Mouse (Mus musculus) duodenum, adult 2 months (tissue): Measurements from ENCODE around the gene Msi1. TPM values are rescaled to one million over a fixed set of nuclear protein-coding genes. Genes with fewer than 3 reads are reported as not detected.

Source experiments
- polyA plus RNA-seq: library from polyadenylated mRNA; depleted of rRNA; stranded (reverse); fragments of >200 nt; gene quantifications from 2 replicates; pipeline ENCODE4 v1.2.3, GENCODE M21; 2012; ENCODE audit warnings: low replicate concordance; rRNA removed

Msi1 gene
- 10.6 and 14.7 TPM in 2 replicates for polyA plus RNA-seq

DNA sequence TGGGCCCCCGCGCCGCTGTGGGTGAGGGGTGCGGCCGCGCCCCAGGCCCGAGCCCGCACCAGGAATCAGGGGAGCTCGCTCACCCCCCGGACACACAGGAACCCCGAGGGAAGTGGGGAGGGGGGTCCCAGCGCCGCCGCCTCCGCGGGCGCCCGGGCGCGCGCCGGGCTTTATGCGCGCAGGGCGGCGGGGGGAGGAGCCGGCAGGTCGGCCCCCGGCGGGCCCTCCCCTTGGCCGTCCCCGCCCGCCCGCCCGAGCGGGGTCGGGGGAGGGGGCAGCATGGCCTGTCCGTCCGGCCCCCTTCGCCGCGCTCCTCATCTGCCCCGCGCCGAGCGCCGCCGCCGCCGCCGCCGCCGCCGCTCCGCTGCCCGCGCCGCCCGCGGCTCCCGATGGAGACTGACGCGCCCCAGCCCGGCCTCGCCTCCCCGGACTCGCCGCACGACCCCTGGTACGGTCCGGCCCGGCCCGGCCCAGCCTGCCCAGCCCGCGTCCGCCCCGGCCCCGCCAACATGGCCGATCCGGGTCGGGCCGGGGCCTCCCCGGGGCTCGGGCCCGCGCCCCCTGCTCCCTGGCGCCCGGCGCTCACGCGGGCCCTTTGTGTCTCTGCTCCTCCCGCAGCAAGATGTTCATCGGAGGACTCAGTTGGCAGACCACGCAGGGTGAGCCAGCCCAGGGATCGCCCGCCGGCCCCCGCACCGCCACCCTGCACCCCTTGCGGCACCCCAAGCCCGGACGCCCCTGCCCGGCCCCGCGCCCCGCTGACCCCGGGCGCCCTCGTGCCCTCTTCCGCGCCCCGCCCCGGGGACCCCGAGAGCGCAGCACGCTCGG is at the start of gene Msi1:
Gene Msi1, plus strand, starts transcription at position 241 of the 828 bp plus-strand sequence.

DNA sequence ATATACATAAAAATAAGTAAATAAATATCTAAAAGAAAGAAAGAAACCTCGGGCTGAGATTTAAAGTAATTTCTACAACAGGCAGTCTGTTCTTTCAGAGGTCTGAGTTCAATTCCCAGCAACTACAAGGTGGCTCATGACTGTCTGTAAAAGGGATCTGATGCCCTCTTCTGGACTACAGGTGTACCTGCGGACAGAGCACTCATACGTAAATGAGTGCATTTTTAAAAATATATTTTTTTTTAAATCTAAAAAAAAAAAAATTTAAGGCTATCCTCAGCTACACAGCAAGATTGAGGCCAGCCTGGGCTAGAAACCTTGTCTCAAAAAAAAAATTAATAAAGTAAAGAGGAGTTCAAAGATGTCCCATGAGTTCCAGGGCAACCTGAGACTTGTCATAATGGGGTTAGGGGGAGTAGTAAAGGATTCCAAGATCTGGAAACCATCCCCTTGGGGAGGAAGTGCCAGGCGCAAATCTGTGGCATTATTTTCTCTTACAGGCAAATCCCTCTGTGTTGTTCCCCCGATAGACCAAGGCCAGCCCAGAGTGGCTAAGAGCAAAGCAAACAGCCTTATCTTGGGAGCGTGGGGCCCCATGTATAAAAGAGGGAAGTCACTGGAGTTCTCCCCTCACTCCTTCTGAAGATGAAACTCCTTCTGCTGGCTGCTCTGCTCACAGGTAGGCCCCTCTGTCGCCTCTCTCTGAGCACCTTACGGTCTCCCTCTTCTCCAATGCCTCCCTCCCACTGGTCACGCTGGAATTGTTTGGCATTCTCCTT is 36.4 kb downstream of the Msi1 start, which contains the start of gene Pla2g1b:
Gene Pla2g1b, plus strand, starts transcription at position 621 of the 779 bp plus-strand sequence.

DNA sequence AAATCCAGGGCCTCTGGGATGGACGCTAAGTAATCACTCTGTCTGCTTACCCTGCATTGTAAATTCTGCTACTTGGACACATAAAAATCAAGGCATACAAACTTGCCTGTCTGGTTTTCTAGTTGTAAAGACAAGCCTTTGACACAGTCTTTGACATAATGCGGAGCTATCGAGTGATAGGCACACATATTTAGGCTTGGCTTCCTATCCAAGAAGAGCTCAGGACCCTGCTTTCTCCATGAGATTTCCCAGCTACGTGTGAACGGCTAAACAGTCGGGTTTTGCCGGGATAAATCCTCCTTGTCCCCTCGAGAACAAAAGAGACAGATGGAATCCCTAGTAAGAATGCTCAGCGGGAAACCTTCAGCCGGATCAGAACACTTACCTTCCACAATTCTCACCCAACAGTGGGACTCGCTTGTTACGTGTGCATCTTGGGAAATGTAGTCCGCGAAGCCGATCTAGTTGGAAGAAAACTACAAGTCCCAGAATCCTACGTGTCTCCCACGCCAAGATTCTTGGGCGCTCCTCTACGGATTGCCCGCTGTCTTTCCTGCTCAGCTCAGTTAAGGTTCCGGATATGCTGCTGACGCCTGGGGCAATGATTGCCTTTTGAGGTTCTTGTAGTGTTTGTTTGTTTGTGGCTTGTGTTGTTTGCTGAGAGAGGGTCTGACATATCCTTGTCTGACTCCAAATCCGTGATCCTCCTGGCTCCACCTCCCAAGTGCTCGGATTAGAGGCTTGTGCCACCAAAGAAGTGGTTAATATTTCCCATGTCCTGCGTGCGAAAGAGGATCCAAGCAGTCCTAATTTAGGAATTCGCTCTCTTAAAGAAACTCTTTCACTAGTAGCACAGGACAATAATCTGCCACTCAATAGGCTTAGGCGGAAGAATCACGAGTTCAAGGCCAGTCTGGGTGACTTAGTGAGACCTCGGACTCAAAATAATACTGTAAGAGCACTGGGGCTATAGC is 54.8 kb downstream of the Msi1 start, which contains the start of gene Sirt4:
Gene Sirt4, minus strand, starts transcription at position 779 of the 974 bp plus-strand sequence.

Other genes with a start within 250 kb of the Msi1 start
- gene Cabp1, start 235.2 kb upstream of the Msi1 start, polyA plus RNA-seq, result 1.3 and 1.8 TPM in 2 replicates
- gene Pop5, start 193.8 kb upstream of the Msi1 start, polyA plus RNA-seq, result 88.3 and 126 TPM in 2 replicates
- 116 and 207 TPM in 2 replicates for gene Rnf10, start 156.7 kb upstream of the Msi1 start, polyA plus RNA-seq
- 5.3 and 8.8 TPM in 2 replicates for gene Coq5, start 149.9 kb upstream of the Msi1 start, polyA plus RNA-seq
- 36.5 and 44.0 TPM in 2 replicates for gene Dynll1, start 128.6 kb upstream of the Msi1 start, polyA plus RNA-seq
- gene Srsf9, start 102.4 kb upstream of the Msi1 start, polyA plus RNA-seq, result 13.2 and 25.7 TPM in 2 replicates
- gene Gatc, start 88.4 kb upstream of the Msi1 start, polyA plus RNA-seq, result 3.6 and 4.6 TPM in 2 replicates
- gene Triap1, start 88.4 kb upstream of the Msi1 start, polyA plus RNA-seq, result 4.4 and 5.8 TPM in 2 replicates
- gene Cox6a1, start 80.6 kb upstream of the Msi1 start, polyA plus RNA-seq, result 4,451 and 10,335 TPM in 2 replicates
- 7.9 and 176 TPM in 2 replicates for gene Pla2g1b, start 36.7 kb downstream of the Msi1 start, polyA plus RNA-seq
- 15.8 and 17.5 TPM in 2 replicates for gene Sirt4, start 55.1 kb downstream of the Msi1 start, polyA plus RNA-seq
- gene Pxn, start 77.1 kb downstream of the Msi1 start, polyA plus RNA-seq, result 122 and 147 TPM in 2 replicates
- 1,282 and 1,897 TPM in 2 replicates for gene Rplp0, start 129.9 kb downstream of the Msi1 start, polyA plus RNA-seq
- gene Gcn1l1, start 135.7 kb downstream of the Msi1 start, polyA plus RNA-seq, result 18.8 and 34.4 TPM in 2 replicates
- gene Rab35, start 202.3 kb downstream of the Msi1 start, polyA plus RNA-seq, result 59.3 and 61.3 TPM in 2 replicates